Mouse (Mus musculus): ENCODE measurements around the gene Lhfpl2.

Gene Lhfpl2

DNA sequence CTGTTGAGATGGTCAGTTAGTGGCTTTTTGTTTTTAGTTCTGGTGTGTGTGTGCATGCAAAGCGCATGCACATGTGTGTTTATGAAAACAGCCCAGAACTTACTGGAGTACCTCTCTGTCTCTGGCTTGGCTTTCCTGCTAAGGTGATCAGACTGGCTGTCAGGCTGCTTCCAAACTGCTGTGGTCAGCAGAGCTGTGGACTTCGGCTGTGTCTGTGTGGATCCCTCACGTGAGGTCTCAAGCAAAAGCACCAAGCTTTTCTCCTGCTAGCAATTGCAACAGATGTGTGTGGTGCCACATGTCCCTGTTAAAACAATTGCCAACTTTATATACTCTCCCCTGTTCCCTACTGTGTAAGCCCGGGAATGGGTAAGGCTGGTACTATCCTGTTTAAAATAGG, 82.8 kb downstream of the Lhfpl2 start:
- in situ Hi-C loops (cut with MboI, MseI): no loop called here

DNA sequence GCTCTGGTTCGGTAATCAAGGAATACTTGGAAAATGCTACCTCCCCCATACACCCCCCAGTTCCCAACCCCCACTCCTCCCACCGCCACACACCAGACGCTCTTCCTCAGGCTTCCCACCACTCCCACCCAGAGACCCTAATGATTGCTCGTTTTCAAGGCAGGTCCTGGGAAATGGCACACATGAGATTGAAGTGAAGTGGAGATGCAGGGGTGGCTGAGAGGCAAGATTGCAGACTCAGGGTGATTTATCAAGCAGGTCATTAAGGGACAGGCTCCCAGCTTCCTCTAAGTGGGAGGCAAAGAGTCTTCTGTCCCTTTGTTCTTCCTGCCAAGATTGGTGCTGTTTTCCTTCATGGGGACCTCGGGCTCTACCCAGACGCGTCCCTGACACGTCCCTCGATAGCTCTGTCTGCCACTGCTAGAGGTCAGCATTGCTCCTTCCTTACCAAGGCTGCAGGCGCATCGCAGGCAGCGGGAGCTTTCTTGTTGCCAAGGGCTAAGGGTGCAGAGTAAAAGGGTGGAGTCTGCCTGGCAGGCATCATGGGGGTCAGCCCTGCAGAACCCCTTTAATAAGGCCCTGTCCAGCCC, 85.6 kb downstream of the Lhfpl2 start:
- in situ Hi-C loops (cut with MboI, MseI): no loop called here

DNA sequence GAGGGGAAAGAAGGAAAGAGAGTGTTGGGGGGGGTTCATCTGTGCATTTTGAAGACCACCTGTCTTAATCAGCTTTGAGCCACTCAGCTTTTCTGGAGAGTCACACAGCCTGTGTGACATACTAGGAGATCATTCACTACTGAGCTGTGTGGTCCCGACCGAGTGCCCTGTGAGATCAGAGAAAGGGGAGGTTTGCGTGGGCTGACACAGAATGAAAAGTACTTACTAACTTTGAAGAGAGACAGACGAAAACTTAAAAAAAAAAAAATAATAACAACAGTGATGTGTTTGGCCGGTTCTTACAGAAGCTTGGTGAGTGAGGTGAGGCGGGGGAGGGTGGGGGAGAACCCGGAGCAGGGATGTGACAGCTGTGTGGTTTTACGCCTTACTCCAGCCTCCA, 86.9 kb downstream of the Lhfpl2 start:
- in situ Hi-C loops (cut with MboI, MseI): no loop called here

DNA sequence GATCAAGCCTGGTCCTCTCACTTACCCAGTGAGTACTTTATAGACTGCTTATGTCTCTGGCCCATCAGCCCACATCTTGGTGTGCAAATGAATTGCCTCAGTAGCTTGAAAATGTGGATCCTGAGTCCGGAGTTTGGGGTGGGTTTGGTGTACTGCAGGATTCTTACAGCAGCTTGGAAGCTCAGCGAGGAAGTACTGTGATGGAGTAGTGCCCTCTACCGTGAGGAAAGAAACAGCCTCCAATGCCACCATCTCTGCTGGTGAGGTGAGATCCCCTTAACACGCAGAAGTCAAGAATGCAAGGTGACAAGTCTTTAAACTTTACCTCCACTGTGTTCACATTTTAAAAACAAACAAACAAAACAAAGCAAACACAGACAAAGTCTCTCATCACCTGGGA, 89.7 kb downstream of the Lhfpl2 start:
- in situ Hi-C loops (cut with MboI, MseI): no loop called here

DNA sequence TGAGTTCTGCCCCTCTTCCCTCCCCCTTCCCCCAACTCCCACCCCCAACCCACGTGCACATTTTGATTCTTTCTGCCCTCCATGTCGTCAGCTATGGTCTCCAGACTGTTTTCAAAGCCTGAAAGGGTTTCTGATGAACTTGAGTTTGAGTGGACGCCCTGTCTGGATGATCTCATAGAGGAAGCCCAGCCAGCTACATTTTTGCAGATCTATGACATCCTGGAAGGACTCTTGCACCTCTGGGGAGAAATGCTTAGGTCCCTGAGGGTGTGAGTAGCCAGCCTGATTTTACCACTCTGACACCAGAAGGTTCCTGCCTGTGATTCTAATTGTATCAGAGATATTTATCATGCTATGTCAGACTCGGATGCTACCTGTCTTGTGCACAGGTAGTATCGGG, 91.4 kb downstream of the Lhfpl2 start:
- in situ Hi-C loops (cut with MboI, MseI): no loop called here

DNA sequence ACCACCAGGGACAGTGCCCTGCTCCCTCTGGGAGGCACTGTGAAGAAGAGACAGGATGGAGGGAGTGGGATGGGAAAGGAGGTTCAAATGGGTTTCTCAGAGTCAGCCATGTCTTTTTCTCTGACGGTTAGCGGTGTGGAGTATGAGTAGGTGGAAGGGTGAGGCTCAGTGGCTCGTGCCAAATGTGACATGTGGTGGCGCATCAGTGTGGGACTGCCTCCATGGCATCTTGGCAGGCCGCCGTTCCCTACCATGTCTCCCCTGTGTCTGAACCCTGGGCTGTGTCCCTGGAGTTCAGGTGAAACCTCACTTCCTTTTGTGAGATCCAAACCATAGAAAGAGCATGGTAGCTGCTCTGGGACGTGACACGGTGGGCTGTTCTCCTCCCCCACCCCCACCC, 92.2 kb downstream of the Lhfpl2 start:
- in situ Hi-C loops (cut with MboI, MseI): no loop called here

DNA sequence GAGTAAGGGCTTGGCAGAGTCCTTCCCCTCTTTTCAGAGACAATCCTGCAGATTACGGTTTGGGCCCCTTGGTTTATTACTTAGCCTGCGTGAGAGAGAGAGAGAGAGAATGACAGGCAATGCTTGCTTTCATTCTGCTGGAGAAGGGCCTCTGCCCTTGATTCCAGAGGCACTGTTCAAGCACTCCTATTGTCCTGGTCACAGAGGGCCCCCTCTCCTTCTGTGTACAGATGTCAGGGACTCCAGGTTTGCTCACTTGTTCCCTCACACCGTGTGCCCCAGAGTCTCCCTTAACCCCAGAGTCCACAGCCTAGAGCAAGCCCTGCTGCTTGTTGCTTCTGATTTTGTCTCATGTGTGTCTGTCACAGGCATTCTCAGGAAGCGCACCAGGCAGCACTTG, 93.7 kb downstream of the Lhfpl2 start:
- in situ Hi-C loops (cut with MboI, MseI): no loop called here

DNA sequence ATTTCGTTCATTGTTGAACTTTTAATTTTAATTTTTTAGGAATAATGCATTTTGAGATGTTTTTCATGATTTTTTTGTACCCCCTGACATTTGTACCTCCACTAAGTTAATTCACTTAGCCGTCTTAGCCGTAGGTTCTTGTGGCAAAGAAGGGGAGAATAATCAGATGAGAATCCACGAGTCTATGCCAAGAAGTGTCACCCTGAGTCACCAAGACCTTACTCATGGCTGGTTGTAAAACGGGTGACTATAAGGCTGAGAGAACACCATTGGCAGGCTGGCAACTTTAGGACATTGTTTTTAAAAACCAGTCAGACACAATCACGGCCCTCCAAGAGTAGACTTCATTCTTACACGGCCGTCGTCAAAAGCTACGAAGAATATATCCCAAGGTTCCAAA, 95.2 kb downstream of the Lhfpl2 start:
- in situ Hi-C loops (cut with MboI, MseI): no loop called here

DNA sequence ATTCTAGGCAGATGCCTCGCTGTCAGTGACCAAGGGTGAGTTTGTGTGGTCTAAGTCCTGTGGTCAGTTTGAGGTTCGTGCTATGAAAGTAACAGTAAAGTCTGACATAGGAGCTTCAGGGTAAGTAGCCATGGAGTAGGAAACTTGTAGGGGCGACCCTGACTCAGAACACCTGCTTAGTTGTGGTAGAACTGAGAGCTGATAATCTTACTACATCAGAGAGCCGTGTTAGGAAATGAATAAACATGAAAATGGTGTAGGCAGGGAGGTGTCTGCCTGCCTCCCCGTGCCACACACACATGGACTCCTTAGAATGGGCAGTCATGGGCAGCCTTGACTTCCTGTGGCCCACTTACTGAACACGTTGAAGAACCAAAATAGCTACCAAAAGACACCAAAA, 96.1 kb downstream of the Lhfpl2 start:
- in situ Hi-C loops (cut with MboI, MseI): no loop called here

DNA sequence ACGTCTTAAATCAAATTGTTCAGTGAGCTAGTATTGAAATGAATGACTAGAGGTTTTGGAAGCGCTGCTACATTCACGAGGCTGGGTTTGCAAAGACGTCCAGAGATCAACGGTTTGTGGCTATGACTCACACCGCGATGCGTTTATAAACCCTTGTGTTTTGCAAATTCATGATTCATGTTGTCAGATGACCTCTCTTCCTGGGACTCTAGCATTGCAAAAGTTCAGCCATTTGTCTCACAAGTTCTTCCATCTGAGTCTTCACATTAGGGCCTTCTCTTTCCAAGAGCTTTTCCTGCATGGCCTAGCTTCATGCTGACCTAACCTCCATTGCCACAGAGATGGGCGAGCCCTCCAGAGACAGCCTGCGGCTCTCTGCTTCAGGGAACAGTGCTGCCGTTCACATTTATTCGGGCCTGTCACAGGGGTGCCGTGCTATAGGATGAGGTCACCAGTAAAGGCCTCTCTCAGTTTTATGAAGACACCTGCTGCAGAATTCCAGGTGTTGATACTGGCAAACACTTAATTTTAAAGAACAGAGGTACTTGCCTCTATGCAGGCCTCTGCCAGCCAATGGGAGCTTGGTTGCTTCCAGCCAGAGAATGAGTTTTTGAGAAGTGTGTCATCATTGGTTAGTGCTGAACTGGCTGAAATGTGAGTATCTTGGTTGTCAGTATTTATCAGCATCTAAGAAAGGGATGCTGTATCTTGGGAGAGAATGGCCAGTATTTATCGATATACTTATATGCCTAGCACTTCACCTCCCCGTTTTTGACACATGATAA, 97.1 kb downstream of the Lhfpl2 start:
- in situ Hi-C loops (cut with MboI, MseI): no loop called here

DNA sequence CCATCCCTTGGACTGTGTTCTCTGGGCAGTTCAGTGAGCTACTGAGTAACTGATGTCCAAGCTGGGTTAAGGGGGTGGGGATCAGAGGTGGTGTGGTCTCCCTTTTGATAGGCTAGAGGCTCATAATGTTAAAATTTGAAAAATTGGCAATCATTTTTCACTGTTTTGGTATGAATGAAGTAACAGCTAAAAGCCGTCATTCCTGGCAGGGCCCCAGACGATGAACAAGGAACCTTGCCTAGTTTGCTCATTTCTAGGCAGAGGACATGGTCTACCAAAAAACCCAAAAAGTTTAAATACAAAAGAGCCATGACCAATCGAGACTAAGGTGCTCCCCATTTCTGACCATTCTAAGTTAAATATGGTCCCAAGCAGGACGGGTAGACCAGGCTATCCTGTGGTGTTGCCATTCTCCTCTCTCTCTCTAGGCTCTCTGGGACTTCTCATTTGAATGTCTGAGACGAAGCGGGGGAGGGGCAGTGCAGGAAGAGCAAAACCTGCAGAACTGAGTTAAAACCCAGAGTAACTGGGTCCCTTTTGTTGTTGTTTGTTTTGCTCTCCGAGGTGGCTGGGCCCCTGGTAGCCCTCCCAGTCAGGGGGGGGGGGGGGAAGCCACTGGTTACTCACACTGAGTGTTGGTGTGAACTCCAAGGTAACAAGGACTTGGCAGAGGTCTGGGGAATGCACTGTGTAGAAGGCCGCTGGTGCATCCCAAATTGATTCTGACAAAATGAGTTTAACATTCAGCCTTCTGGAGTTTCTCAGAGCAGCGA, 98.2 kb downstream of the Lhfpl2 start:
- in situ Hi-C loops (cut with MboI, MseI): no loop called here

DNA sequence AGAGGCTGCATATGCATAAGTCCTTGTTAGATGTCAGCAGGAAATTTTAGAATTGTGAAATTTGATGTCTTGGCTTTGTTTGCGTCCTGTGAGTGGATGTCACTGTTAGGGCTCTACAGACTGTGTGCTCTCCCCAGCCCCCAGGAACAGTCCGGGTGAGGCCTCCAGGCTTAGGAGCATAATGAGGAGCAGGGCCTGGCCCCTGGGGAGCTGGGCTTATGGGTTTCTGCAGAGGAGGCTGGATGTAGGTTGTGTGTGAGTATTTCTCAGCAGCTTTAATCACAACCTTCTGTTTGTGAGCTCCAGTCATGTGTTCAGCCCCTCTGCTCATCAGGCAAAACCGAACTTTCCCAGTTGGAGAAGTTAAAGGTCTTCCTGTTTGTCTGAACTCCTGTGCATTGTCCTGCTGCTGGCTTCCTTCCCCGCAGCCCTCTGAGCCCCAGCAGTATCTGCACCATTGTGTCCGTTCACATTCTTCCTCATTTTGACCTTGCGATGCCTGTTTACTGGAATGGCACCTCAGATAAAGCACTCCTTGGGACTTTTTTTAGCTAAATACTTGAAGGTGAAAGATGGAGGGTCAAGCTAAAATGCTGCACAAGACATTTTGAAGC, 101.4 kb downstream of the Lhfpl2 start:
- in situ Hi-C loops (cut with MboI, MseI): no loop called here

DNA sequence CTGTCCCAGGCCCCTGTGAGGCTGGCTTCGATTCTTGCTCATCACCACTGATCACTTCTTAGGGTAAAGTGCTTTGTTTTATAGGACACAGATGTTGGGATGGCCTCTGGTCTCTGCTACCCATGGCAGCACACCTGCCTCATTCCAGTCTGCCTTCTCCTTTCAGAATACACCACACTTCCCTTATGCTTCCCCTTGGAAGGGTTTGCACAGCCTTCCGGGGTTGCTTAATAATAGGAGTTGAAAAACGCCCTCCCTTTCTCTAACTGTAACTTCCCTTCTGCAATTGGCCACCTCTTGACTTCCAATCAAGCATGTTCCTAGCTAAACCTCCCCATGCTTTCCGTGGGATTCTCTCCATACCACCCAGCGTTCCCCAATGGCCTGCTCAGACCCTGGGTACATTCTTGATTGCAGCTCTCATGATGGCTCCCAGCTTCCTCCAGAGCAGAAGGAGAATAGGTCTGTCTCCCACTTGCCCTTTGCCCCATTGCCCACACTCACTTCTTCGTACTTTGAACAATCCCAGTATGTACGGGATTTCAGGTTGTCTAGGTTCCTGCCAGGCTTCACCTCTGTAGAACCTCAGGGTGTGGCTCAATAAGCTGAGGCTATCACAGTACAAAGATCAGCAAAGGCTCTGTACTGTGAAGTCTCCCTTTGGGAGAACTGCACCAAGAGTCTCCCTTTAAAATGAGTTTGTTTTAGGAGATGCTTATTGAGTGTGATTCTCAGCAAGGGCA, 102.1 kb downstream of the Lhfpl2 start:
- in situ Hi-C loops (cut with MboI, MseI): no loop called here

DNA sequence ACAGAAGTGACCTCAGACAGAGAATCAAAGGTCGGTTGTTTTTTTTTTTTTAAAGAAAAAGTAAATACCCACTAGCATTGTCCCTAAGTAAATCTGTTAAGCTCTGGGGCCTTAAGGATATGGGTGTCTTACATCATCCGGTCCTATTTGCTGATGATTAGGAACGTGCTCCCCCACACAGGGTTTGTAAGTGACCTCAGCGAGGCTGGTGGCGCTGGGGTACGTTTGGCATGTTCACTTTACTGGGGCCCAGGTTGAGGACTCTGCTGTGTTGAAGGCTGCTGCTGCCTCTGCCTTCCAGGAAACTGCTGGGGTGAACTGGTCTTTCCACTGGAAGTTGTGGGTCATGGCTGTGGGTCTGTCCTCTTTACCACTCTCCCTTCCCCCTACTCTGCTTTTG, 106.9 kb downstream of the Lhfpl2 start:
- in situ Hi-C loops (cut with MboI, MseI): no loop called here

DNA sequence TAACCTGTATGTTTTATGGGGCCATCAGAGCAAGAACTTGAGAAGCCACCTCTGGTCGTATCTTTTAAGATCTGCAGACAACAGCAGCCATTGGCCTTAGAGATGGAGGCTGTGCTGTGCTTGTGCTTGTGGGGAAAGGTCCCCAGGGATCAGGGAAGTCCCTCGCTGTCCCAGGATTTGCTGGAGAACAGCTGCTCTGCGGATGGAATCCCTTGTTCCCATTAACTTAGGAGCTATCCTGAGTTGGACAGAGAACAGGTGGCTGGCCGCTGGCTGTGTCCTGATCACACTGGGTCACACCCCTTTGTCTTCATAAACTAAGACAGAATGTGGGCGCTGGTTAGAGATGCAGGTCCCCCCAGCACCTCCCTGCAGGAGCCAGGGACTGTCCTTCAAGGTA, 110.7 kb downstream of the Lhfpl2 start:
- in situ Hi-C loops (cut with MboI, MseI): no loop called here

DNA sequence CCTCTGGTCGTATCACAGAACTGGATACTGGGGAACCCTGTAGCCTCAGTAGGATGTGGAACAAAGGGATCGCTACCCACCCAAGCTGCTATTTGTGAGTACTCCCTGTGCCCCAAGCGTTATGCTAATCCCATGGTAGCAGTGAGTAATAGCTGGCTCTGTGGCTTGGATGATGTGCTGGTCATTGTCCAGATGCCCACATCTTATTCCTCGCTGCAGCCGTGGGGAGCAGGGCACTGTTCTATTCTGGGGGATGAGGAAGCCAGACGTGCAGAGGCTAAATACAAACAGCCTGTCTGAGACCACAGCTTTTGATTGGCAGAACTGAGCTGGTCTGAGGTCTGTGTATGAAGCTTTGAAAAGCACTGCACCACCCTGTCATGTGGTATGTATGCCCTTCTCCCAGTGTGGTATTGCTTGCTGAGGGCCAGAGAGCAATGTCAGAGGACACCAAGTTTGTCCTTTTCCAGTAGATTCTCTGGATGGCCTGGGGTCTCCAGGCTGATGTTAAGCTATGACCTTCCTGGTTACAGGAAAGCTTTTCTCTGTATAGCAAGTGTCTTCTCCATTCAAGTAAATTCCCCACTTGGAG, 111.8 kb downstream of the Lhfpl2 start:
- in situ Hi-C loops (cut with MboI, MseI): no loop called here

DNA sequence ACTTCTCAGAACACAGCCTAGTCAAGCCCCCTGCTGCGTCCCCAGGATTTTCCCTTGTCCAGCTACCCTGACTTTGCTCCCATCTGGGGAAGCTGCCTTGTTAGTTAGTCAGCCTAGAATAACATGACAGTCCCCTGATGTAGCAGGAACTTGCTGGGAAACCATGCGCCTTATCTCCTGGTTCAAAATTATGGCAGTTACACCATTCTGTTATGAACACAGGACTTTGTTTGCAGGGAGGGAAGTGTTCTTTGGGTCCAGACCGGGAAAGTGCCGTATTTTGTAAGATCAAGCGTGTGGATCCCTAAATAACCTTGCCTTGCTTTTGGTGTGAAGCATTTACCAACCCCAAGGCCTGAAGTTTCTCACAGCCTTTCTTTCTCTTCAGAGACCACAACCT, 114.0 kb downstream of the Lhfpl2 start:
- in situ Hi-C loops (cut with MboI, MseI): no loop called here

DNA sequence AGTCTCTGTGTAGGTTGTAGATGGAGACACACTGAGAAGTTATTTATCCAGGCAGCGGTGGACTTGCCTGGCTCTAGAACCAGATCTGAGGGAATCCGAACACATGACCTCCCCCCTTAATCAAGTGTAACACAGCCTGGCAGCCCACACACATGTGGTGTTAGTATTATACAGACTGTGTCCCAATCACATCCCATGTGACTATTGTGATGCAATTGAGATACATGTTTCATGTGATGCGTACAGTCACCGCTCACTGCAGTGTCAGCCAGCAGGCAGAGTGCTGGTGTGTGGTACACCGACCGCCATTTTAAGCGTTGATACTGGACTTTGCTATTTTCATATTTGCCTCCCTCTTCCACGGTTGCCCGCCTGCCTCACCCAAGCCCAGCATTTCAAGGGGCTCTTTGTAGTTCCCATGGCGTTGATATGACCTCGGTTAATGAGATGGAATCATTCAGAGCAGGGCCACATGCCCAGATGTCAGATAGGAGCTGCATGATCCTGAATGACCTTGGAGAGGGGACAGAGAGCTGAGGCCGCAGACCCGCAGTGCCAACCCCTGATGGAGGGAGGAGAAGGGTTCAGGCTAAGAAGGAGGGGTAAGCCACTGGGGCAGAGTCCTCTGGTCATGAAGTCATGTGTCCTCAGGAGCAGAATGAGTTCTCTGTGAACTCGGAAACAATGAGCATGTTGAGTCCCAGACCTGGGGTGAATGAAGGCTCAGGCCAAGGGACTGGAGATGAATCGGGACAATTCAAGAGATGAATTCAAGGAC, 115.1 kb downstream of the Lhfpl2 start:
- in situ Hi-C loops (cut with MboI, MseI): no loop called here

DNA sequence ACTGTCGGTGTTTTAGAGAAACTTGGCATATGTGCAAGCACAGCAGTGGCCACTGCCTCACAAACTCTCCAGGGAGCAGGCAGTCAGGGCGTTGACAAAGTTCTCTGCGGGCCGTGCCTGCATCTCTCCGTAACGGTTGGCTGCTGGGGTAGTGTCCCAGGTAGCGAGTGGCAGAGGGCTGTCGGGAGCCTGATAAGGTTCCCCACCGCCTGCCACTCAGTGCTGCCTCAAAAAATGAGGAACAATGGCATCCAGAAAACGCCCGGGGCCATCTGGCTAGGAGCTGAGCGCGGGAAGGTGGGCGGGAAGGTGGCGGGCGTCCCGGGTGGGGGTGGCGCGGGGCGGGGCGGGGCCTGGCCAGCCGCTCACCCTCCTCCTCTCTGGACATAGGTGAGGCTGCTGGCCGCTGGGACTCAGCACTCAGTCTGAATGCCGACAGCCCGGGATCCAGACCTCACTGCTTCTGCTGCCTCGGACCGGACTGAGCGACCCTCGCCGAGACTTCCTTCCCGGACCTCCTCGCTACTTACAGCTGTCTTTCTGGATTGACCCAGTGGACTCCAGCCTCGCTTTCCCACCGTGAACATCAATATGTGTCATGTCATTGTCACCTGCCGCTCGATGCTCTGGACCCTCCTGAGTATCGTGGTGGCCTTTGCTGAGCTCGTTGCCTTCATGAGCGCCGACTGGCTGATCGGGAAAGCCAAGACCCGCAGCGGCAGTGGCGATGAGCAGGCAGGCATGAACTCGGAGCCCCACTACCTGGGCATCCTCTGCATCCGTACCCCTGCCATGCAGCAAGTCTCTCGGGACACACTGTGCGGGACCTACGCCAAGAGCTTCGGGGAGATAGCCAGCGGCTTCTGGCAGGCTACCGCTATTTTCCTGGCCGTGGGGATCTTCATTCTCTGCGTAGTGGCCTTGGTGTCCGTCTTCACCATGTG, 116.3 kb downstream of the Lhfpl2 start:
- in situ Hi-C loops (cut with MboI, MseI): no loop called here
